Mouse (Mus musculus) lung, embryonic 14.5 days (tissue): ENCODE measurements around the gene Adap1. TPM values are rescaled to one million over a fixed set of nuclear protein-coding genes. Genes with fewer than 3 reads are reported as not detected.

Experiments used
- ATAC-seq: fragments of 200-750 bp; cut with Nextera tagmentation; 2 replicates; pipeline ENCODE4 v1.8.0; 2017; ENCODE audit warnings: mild to moderate bottlenecking, moderate TSS enrichment, moderate library complexity; ENCODE audit not compliant: insufficient read depth
- DNase-seq: peaks from one replicate; pipeline ENCODE4 v3.0.0-alpha.2; 2015
- H3K27ac ChIP-seq: fragments of 300-500 bp; sonication (generic); 2 replicates; pipeline ENCODE4 v1.5.1; 2014; ENCODE audit warnings: low read depth, mild to moderate bottlenecking, moderate library complexity
- H3K27me3 ChIP-seq: fragments of 300-500 bp; sonication (generic); 2 replicates; pipeline ENCODE4 v1.6.1; 2014; ENCODE audit warnings: low read length, control low read depth; ENCODE audit not compliant: insufficient read depth
- H3K36me3 ChIP-seq: fragments of 300-500 bp; sonication (generic); 2 replicates; pipeline ENCODE4 v1.6.1; 2014; ENCODE audit warnings: control low read depth; ENCODE audit not compliant: insufficient read depth
- H3K4me1 ChIP-seq: fragments of 300-500 bp; sonication (generic); 2 replicates; pipeline ENCODE4 v1.6.1; 2014; ENCODE audit warnings: antibody characterized with exemption, control low read depth; ENCODE audit not compliant: insufficient read depth
- H3K4me2 ChIP-seq: fragments of 300-500 bp; sonication (generic); 2 replicates; pipeline ENCODE4 v1.6.1; 2014; ENCODE audit warnings: mild to moderate bottlenecking
- H3K4me3 ChIP-seq: fragments of 300-500 bp; sonication (generic); 2 replicates; pipeline ENCODE4 v1.5.1; 2014; ENCODE audit warnings: low read depth, low read length
- H3K9ac ChIP-seq: fragments of 300-500 bp; sonication (generic); 2 replicates; pipeline ENCODE4 v1.6.1; 2014
- H3K9me3 ChIP-seq: fragments of 300-500 bp; sonication (generic); 2 replicates; pipeline ENCODE4 v1.6.1; 2016; ENCODE audit warnings: low read depth, low read length, control low read depth
- CTCF ChIP-seq: IDR thresholded peaks from 2 replicates; pipeline ENCODE4 v1.5.1; 2016; ENCODE audit warnings: antibody characterized with exemption, low read depth
- WGBS: fragments of 180-500 bp; shearing (Covaris S2); extraction: QIAGEN DNeasy Blood & Tissue Kit; methylation state at CpG from one replicate; pipeline ENCODE4 v1.1.7; 2014; 5-methylcytosine and 5-hydroxymethylcytosine counted together
- polyA plus RNA-seq: library from polyadenylated mRNA; unstranded; fragments of >200 nt; fragmentation: Nextera tagmentation; extraction: Ambion mirVana; gene quantifications from 2 replicates; pipeline ENCODE4 v1.2.1, GENCODE M21; 2014

The Adap1 gene
- polyA plus RNA-seq, 1 experiment from 2014 or later, result 3.6 TPM

- WGBS, result 77% methylated on average over 7 of the region's 7 CpGs
- Histone ChIP-seq H3K27ac (peak overlapping the region; percentile 70; the same call in 1 of the 2 replicates), H3K9me3 (no peaks in the 10 kb centered on the region), H3K4me2 (peak overlapping the region; percentile 98), H3K36me3 (peaks cover 53% of the 10 kb centered on the region), H3K9ac (peak overlapping the region; percentile 63), H3K4me1 (peaks cover 9% of the 10 kb centered on the region), H3K27me3 (no peaks in the 10 kb centered on the region), H3K4me3 (peak overlapping the region; percentile 68)
- DNase-seq, result no peak
- no peak for ATAC-seq
- TF ChIP-seq CTCF, result no peak
Measured at GRCm38 (mm10) chr5:139251279-139251678, 74.1 kb downstream of the Adap1 start.

- WGBS, result 76% methylated on average over 3 of the region's 3 CpGs
- no peak for ATAC-seq
- H3K9ac ChIP-seq, result no peak overlapping the region
Measured at GRCm38 (mm10) chr5:139248846-139249245, 76.6 kb downstream of the Adap1 start.

GRCm38 (mm10) chr5:139247767-139248166 is 77.7 kb downstream of the Adap1 start:
- Histone ChIP-seq H3K36me3 (peaks cover 79% of the 10 kb centered on the region), H3K4me3 (no peak overlapping the region), H3K27me3 (no peaks in the 10 kb centered on the region), H3K4me2 (no peak overlapping the region), H3K27ac (no peak overlapping the region), H3K9ac (no peak overlapping the region), H3K4me1 (no peaks in the 10 kb centered on the region; the same call in 1 of the 2 replicates), H3K9me3 (no peaks in the 10 kb centered on the region)
- TF ChIP-seq CTCF, result no peak
- 76% methylated on average over 3 of the region's 3 CpGs for WGBS
- no peak for DNase-seq
- no peak for ATAC-seq

More at GRCm38 (mm10) chr5:139248846-139249245, 76.6 kb downstream of the Adap1 start:
- Histone ChIP-seq H3K4me1 (peaks cover 6% of the 10 kb centered on the region), H3K36me3 (peaks cover 68% of the 10 kb centered on the region), H3K27ac (no peak overlapping the region), H3K4me2 (no peak overlapping the region), H3K27me3 (no peaks in the 10 kb centered on the region), H3K4me3 (no peak overlapping the region), H3K9me3 (no peaks in the 10 kb centered on the region)
- no peak for DNase-seq
- no peak for TF ChIP-seq CTCF

- Histone ChIP-seq H3K27me3 (no peaks in the 10 kb centered on the region), H3K9ac (no peak overlapping the region), H3K4me1 (no peaks in the 10 kb centered on the region), H3K9me3 (no peaks in the 10 kb centered on the region), H3K36me3 (peaks cover 92% of the 10 kb centered on the region), H3K4me2 (no peak overlapping the region), H3K4me3 (no peak overlapping the region), H3K27ac (no peak overlapping the region)
- 79% methylated on average over 1 of the region's 1 CpGs for WGBS
- no peak for TF ChIP-seq CTCF
- ATAC-seq, result no peak
- no peak for DNase-seq
Measured at GRCm38 (mm10) chr5:139243384-139243783, 82.0 kb downstream of the Adap1 start.

GRCm38 (mm10) chr5:139241022-139241761 is 84.2 kb downstream of the Adap1 start:
- Histone ChIP-seq H3K27me3 (no peaks in the 10 kb centered on the region), H3K9me3 (no peaks in the 10 kb centered on the region), H3K4me1 (no peaks in the 10 kb centered on the region), H3K4me3 (no peak overlapping the region), H3K27ac (no peak overlapping the region), H3K9ac (no peak overlapping the region), H3K36me3 (peaks cover 93% of the 10 kb centered on the region), H3K4me2 (no peak overlapping the region)
- DNase-seq, result no peak
- WGBS, result 82% methylated on average over 15 of the region's 15 CpGs
- no peak for TF ChIP-seq CTCF
- ATAC-seq, result no peak

- Histone ChIP-seq H3K4me3 (no peak overlapping the region), H3K4me1 (no peaks in the 10 kb centered on the region), H3K4me2 (no peak overlapping the region), H3K27me3 (no peaks in the 10 kb centered on the region), H3K9me3 (no peaks in the 10 kb centered on the region), H3K27ac (no peak overlapping the region), H3K36me3 (peaks cover 94% of the 10 kb centered on the region), H3K9ac (no peak overlapping the region)
- WGBS, result 70% methylated on average over 4 of the region's 4 CpGs
- DNase-seq (no peak), ATAC-seq (no peak)
- no peak for TF ChIP-seq CTCF
Measured at GRCm38 (mm10) chr5:139237436-139237835, 88.0 kb downstream of the Adap1 start.

GRCm38 (mm10) chr5:139234423-139234822 is 91.0 kb downstream of the Adap1 start:
- Histone ChIP-seq H3K4me2 (no peak overlapping the region), H3K9me3 (no peaks in the 10 kb centered on the region), H3K9ac (no peak overlapping the region), H3K36me3 (peaks cover 96% of the 10 kb centered on the region), H3K4me3 (no peak overlapping the region), H3K27ac (no peak overlapping the region), H3K27me3 (no peaks in the 10 kb centered on the region), H3K4me1 (no peaks in the 10 kb centered on the region)
- DNase-seq, result no peak
- ATAC-seq, result no peak
- 91% methylated on average over 4 of the region's 4 CpGs for WGBS
- no peak for TF ChIP-seq CTCF
